Mouse (Mus musculus): ENCODE results near the gene Prkcb. TPM values are rescaled to one million over a fixed set of nuclear protein-coding genes. Genes with fewer than 3 reads are reported as not detected.

The Prkcb gene
- total and polyA plus RNA-seq, 2 experiments from 2014 or later = 196 to 307 TPM

GRCm38 (mm10) chr7:122393964-122394363 is 105.4 kb downstream of the Prkcb start:
- Histone ChIP-seq H3K36me3 (ENCODE audit: insufficient read depth, low read length) (no peaks in the 10 kb centered on the region), H3K27me3 (ENCODE audit: insufficient read depth, low read length) (no peaks in the 10 kb centered on the region), H3K9ac (replicated peaks; ENCODE audit: low read length, poor library complexity, severe bottlenecking) (no peak overlapping the region), H3K9me3 (ENCODE audit: low read length) (no peaks in the 10 kb centered on the region), H3K4me1 (ENCODE audit: insufficient read depth, low read length) (peaks cover 15% of the 10 kb centered on the region; the same call in 1 of the 2 replicates), H3K4me2 (ENCODE audit: low read depth, low read length, poor library complexity, severe bottlenecking) (no peak overlapping the region), H3K4me3 (ENCODE audit: low read depth, low read length) (no peak overlapping the region), H3K27ac (ENCODE audit: low read depth, low read length) (no peak overlapping the region)
- ATAC-seq (ENCODE audit: low FRiP score) (no peak), DNase-seq (ENCODE audit: low spot score) (no peak)
- 59% methylated on average over 5 of the region's 5 CpGs for WGBS
- no peak for TF ChIP-seq CTCF (IDR thresholded peaks at IDR 0.05)

GRCm38 (mm10) chr7:122395159-122395975 is 106.8 kb downstream of the Prkcb start:
- ATAC-seq (ENCODE audit: low FRiP score) = no peak
- no peaks in the 10 kb centered on the region for H3K9me3 ChIP-seq (ENCODE audit: low read length)
- no peak for TF ChIP-seq CTCF (IDR thresholded peaks at IDR 0.05)
- H3K4me3 ChIP-seq (ENCODE audit: low read depth, low read length) = no peak overlapping the region
- no peaks in the 10 kb centered on the region for H3K36me3 ChIP-seq (ENCODE audit: insufficient read depth, low read length)
- no peaks in the 10 kb centered on the region for H3K27me3 ChIP-seq (ENCODE audit: insufficient read depth, low read length)
- DNase-seq (ENCODE audit: low spot score) = no peak
- 0 out of 2 replicates have a peak overlapping the region, but pooled peaks have one; percentile 18 for H3K27ac ChIP-seq (ENCODE audit: low read depth, low read length)
- WGBS = 63% methylated on average over 7 of the region's 7 CpGs
- H3K4me1 ChIP-seq (ENCODE audit: insufficient read depth, low read length) = peaks cover 9% of the 10 kb centered on the region; the same call in 1 of the 2 replicates
- H3K4me2 ChIP-seq (ENCODE audit: low read depth, low read length, poor library complexity, severe bottlenecking) = no peak overlapping the region
- no peak overlapping the region for H3K9ac ChIP-seq (replicated peaks; ENCODE audit: low read length, poor library complexity, severe bottlenecking)

- no peak for ATAC-seq (ENCODE audit: low FRiP score)
These were observed 107.4 kb downstream of the Prkcb start for GRCm38 (mm10) chr7:122395976-122396315.

GRCm38 (mm10) chr7:122397699-122398098 is 109.1 kb downstream of the Prkcb start:
- no peaks in the 10 kb centered on the region for H3K9me3 ChIP-seq (ENCODE audit: low read length)
- H3K27me3 ChIP-seq (ENCODE audit: insufficient read depth, low read length) = no peaks in the 10 kb centered on the region
- H3K27ac ChIP-seq (ENCODE audit: low read depth, low read length) = no peak overlapping the region
- H3K4me1 ChIP-seq (ENCODE audit: insufficient read depth, low read length) = 0 out of 2 replicates have a peak, but pooled peaks cover 5% of the 10 kb centered on the region
- H3K36me3 ChIP-seq (ENCODE audit: insufficient read depth, low read length) = no peaks in the 10 kb centered on the region
- H3K4me2 ChIP-seq (ENCODE audit: low read depth, low read length, poor library complexity, severe bottlenecking) = no peak overlapping the region
- H3K9ac ChIP-seq (replicated peaks; ENCODE audit: low read length, poor library complexity, severe bottlenecking) = no peak overlapping the region
- no peak for TF ChIP-seq CTCF (IDR thresholded peaks at IDR 0.05)
- no peak overlapping the region for H3K4me3 ChIP-seq (ENCODE audit: low read depth, low read length)
- WGBS = 85% methylated on average over 3 of the region's 3 CpGs
- ATAC-seq (ENCODE audit: low FRiP score) (no peak), DNase-seq (ENCODE audit: low spot score) (no peak)

More at GRCm38 (mm10) chr7:122395976-122396315, 107.4 kb downstream of the Prkcb start:
- Histone ChIP-seq H3K9me3 (ENCODE audit: low read length) (no peaks in the 10 kb centered on the region), H3K4me2 (ENCODE audit: low read depth, low read length, poor library complexity, severe bottlenecking) (no peak overlapping the region), H3K27ac (ENCODE audit: low read depth, low read length) (0 out of 2 replicates have a peak overlapping the region, but pooled peaks have one; percentile 18), H3K9ac (replicated peaks; ENCODE audit: low read length, poor library complexity, severe bottlenecking) (no peak overlapping the region), H3K4me3 (ENCODE audit: low read depth, low read length) (no peak overlapping the region), H3K4me1 (ENCODE audit: insufficient read depth, low read length) (0 out of 2 replicates have a peak, but pooled peaks cover 5% of the 10 kb centered on the region), H3K27me3 (ENCODE audit: insufficient read depth, low read length) (no peaks in the 10 kb centered on the region), H3K36me3 (ENCODE audit: insufficient read depth, low read length) (no peaks in the 10 kb centered on the region)
- no peak for DNase-seq (ENCODE audit: low spot score)
- TF ChIP-seq CTCF (IDR thresholded peaks at IDR 0.05) = no peak
- WGBS = 59% methylated on average over 5 of the region's 5 CpGs

GRCm38 (mm10) chr7:122402041-122402440 is 113.5 kb downstream of the Prkcb start:
- H3K9ac ChIP-seq (replicated peaks; ENCODE audit: low read length, poor library complexity, severe bottlenecking) = no peak overlapping the region
- no peaks in the 10 kb centered on the region for H3K27me3 ChIP-seq (ENCODE audit: insufficient read depth, low read length)
- no peaks in the 10 kb centered on the region for H3K36me3 ChIP-seq (ENCODE audit: insufficient read depth, low read length)
- no peak for ATAC-seq (ENCODE audit: low FRiP score)
- 88% methylated on average over 7 of the region's 7 CpGs for WGBS
- no peak overlapping the region for H3K27ac ChIP-seq (ENCODE audit: low read depth, low read length)
- TF ChIP-seq CTCF (IDR thresholded peaks at IDR 0.05) = no peak
- H3K9me3 ChIP-seq (ENCODE audit: low read length) = no peaks in the 10 kb centered on the region
- H3K4me2 ChIP-seq (ENCODE audit: low read depth, low read length, poor library complexity, severe bottlenecking) = no peak overlapping the region
- no peak overlapping the region for H3K4me3 ChIP-seq (ENCODE audit: low read depth, low read length)
- peaks cover 17% of the 10 kb centered on the region for H3K4me1 ChIP-seq (ENCODE audit: insufficient read depth, low read length)
- DNase-seq (ENCODE audit: low spot score) = no peak

GRCm38 (mm10) chr7:122403343-122403742 is 114.8 kb downstream of the Prkcb start:
- 68% methylated on average over 4 of the region's 4 CpGs for WGBS
- no peak overlapping the region for H3K4me3 ChIP-seq (ENCODE audit: low read depth, low read length)
- H3K4me1 ChIP-seq (ENCODE audit: insufficient read depth, low read length) = peaks cover 17% of the 10 kb centered on the region
- H3K27me3 ChIP-seq (ENCODE audit: insufficient read depth, low read length) = no peaks in the 10 kb centered on the region
- DNase-seq (ENCODE audit: low spot score) (no peak), ATAC-seq (ENCODE audit: low FRiP score) (no peak)
- TF ChIP-seq CTCF (IDR thresholded peaks at IDR 0.05) = no peak
- H3K9me3 ChIP-seq (ENCODE audit: low read length) = no peaks in the 10 kb centered on the region
- no peak overlapping the region for H3K4me2 ChIP-seq (ENCODE audit: low read depth, low read length, poor library complexity, severe bottlenecking)
- no peaks in the 10 kb centered on the region for H3K36me3 ChIP-seq (ENCODE audit: insufficient read depth, low read length)
- H3K27ac ChIP-seq (ENCODE audit: low read depth, low read length) = no peak overlapping the region
- no peak overlapping the region for H3K9ac ChIP-seq (replicated peaks; ENCODE audit: low read length, poor library complexity, severe bottlenecking)

Data from midbrain, postnatal 0 days (tissue).